Mouse (Mus musculus) heart, adult 2 months (tissue): ENCODE measurements around the gene Atg2a. TPM values are rescaled to one million over a fixed set of nuclear protein-coding genes. Genes with fewer than 3 reads are reported as not detected.
A peak's percentile ranks its signal among the peaks of the same experiment; 100 is the strongest.
"Not testable (repeated sequence)": the region's sequence is repeated elsewhere in the genome, so short reads cannot be mapped to it uniquely, and the experiment has no call there.

ENCODE experiments used
- DNase-seq, 2 experiments: peaks; one replicate each; pipeline ENCODE4 v3.0.0; 2021
- H3K27ac ChIP-seq: fragments of 200-600 bp; 2 replicates; pipeline ENCODE4 v1.8.1; 2022
- H3K27me3 ChIP-seq: fragments of 200-500 bp; 2 replicates; pipeline ENCODE4 v1.6.1; 2012; ENCODE audit warnings: mild to moderate bottlenecking, low read length, inconsistent platforms, mixed read lengths; ENCODE audit not compliant: control insufficient read depth, insufficient read depth
- H3K36me3 ChIP-seq: fragments of 200-500 bp; 2 replicates; pipeline ENCODE4 v1.6.1; 2012; ENCODE audit warnings: low read length, inconsistent platforms; ENCODE audit not compliant: control insufficient read depth, insufficient read depth
- H3K4me1 ChIP-seq: fragments of 200-500 bp; 2 replicates; pipeline ENCODE4 v1.6.1; 2011; ENCODE audit warnings: low read length; ENCODE audit not compliant: control insufficient read depth, insufficient read depth
- H3K4me3 ChIP-seq: fragments of 200-600 bp; 2 replicates; pipeline ENCODE4 v1.8.1; 2022
- H3K79me2 ChIP-seq: fragments of 200-500 bp; replicated peaks from 2 replicates; pipeline ENCODE4 v1.6.1; 2012; ENCODE audit warnings: mild to moderate bottlenecking, inconsistent platforms, low read length, moderate library complexity, mixed read lengths; ENCODE audit not compliant: control insufficient read depth, insufficient read depth
- H3K9ac ChIP-seq: fragments of 200-500 bp; 2 replicates; pipeline ENCODE4 v1.6.1; 2012; ENCODE audit warnings: low read depth, mild to moderate bottlenecking, control low read depth, inconsistent platforms, low read length, mixed read lengths
- CTCF ChIP-seq: fragments of 200-600 bp; IDR thresholded peaks from 2 replicates; pipeline ENCODE4 v1.8.1; 2022; ENCODE audit warnings: antibody characterized with exemption, mild to moderate bottlenecking, moderate library complexity
- EP300 ChIP-seq: fragments of 200-500 bp; IDR thresholded peaks from 2 replicates; pipeline ENCODE4 v1.6.1; 2011; ENCODE audit warnings: low read depth, low read length, control low read depth; ENCODE audit not compliant: insufficient read depth
- POLR2A ChIP-seq: fragments of 200-500 bp; IDR thresholded peaks from 2 replicates; pipeline ENCODE4 v1.6.1; 2011; ENCODE audit warnings: mild to moderate bottlenecking, low read depth, low read length, control low read depth; ENCODE audit not compliant: insufficient read depth
- WGBS: fragments of 180-500 bp; shearing (Covaris S2); methylation state at CpG from one replicate; pipeline ENCODE4 v1.1.7; 2018; 5-methylcytosine and 5-hydroxymethylcytosine counted together
- intact Hi-C: fragments of 180-260 bp; cut with DNase I; formaldehyde crosslinking; loops from one replicate; pipeline ENCODE4 v1.15.1; 2025
- microRNA-seq, 2 experiments: library from miRNA; unstranded; fragments of <30 nt; microRNA quantifications; one replicate each; pipeline ENCODE4 v1.2.0; 2021
- polyA plus RNA-seq: library from polyadenylated mRNA; depleted of rRNA; stranded (reverse); fragments of >200 nt; gene quantifications from 2 replicates; pipeline ENCODE4 v1.2.3, GENCODE M21; 2012; rRNA removed
- total RNA-seq, 2 experiments: library from RNA; stranded (reverse); gene quantifications; 2 replicates each; pipeline ENCODE4 v1.2.3; 2021

Atg2a gene
- total and polyA plus RNA-seq, 3 experiments = 20.5 to 26.3 (median 24.5) TPM

- Histone ChIP-seq H3K4me3 (peak within 1 kb of the TSS; percentile 77), H3K27ac (peak within 1 kb of the TSS; percentile 92), H3K4me1 (peaks cover 20% of the 10 kb centered on the region), H3K9ac (peak within 1 kb of the TSS; percentile 81), H3K79me2 (no peaks in the 10 kb centered on the region), H3K27me3 (no peaks in the 10 kb centered on the region), H3K36me3 (peaks cover 9% of the 10 kb centered on the region)
- TF ChIP-seq EP300 = no peak
- no peak for TF ChIP-seq CTCF
- intact Hi-C loops = no loop called here
- 7% methylated on average over 26 of the region's 38 CpGs for WGBS
- DNase-seq = peak; percentile 92
Observed at GRCm38 (mm10) chr19:6306137-6306551, 64.7 kb downstream of the Atg2a start, which contains the start of gene Cdc42bpg. TSS of gene Cdc42bpg (plus strand) at chr19:6306456.

- intact Hi-C loops = no loop called here
- Histone ChIP-seq H3K27ac (peak overlapping the region; percentile 92), H3K4me1 (peaks cover 17% of the 10 kb centered on the region), H3K27me3 (no peaks in the 10 kb centered on the region), H3K36me3 (peaks cover 6% of the 10 kb centered on the region), H3K79me2 (no peaks in the 10 kb centered on the region), H3K9ac (peak overlapping the region; percentile 81), H3K4me3 (peak overlapping the region; percentile 77)
- WGBS = under 1% methylated on average over 34 of the region's 34 CpGs
- TF ChIP-seq POLR2A = no peak
- peak; percentile 96 for TF ChIP-seq CTCF
- DNase-seq = peak; percentile 82 to 85
Observed at GRCm38 (mm10) chr19:6306586-6306985, 65.1 kb downstream of the Atg2a start.

- Histone ChIP-seq H3K79me2 (no peaks in the 10 kb centered on the region), H3K4me3 (no peak overlapping the region), H3K36me3 (no peaks in the 10 kb centered on the region), H3K4me1 (peaks cover 10% of the 10 kb centered on the region), H3K9ac (no peak overlapping the region), H3K27me3 (no peaks in the 10 kb centered on the region), H3K27ac (no peak overlapping the region)
- intact Hi-C loops = loop anchor here (1.0 kb wide), 1 partner anchor 23 kb away; no protein-coding TSS in a partner anchor
- 88% methylated on average over 9 of the region's 9 CpGs for WGBS
- TF ChIP-seq CTCF (no peak), POLR2A (no peak), EP300 (no peak)
- DNase-seq = no peak
Observed at GRCm38 (mm10) chr19:6307733-6308531, 66.5 kb downstream of the Atg2a start.

- Histone ChIP-seq H3K9ac (no peak overlapping the region), H3K4me1 (no peaks in the 10 kb centered on the region), H3K27ac (no peak overlapping the region), H3K79me2 (no peaks in the 10 kb centered on the region), H3K27me3 (no peaks in the 10 kb centered on the region), H3K4me3 (no peak overlapping the region), H3K36me3 (no peaks in the 10 kb centered on the region)
- no peak for DNase-seq
- TF ChIP-seq CTCF = no peak
- TF ChIP-seq EP300 = no peak
- TF ChIP-seq POLR2A = no peak
- intact Hi-C loops = no loop called here
- 94% methylated on average over 5 of the region's 5 CpGs for WGBS
Observed at GRCm38 (mm10) chr19:6310181-6310580, 68.7 kb downstream of the Atg2a start.

GRCm38 (mm10) chr19:6311783-6312182 is 70.3 kb downstream of the Atg2a start:
- WGBS = 89% methylated on average over 3 of the region's 3 CpGs
- DNase-seq, H3K79me2 ChIP-seq, H3K27ac ChIP-seq, H3K36me3 ChIP-seq, H3K9ac ChIP-seq, intact Hi-C loops, H3K27me3 ChIP-seq, H3K4me3 ChIP-seq, H3K4me1 ChIP-seq: not testable (repeated sequence)

Small RNA genes within 50 kb of the gene (microRNA-seq; reads per million reads assigned to microRNA genes)
- 19.3 to 38.7 reads per million in 2 experiments for gene Mir192
- gene Mir194-2 = 18.5 to 42.6 reads per million in 2 experiments

Other genes with a start within 250 kb of the Atg2a start
- 10 to 100 TPM; 26.4 to 26.8 TPM for gene Capn1, start 225.8 kb upstream of the Atg2a start, total RNA-seq
- gene Capn1, start 225.8 kb upstream of the Atg2a start, polyA plus RNA-seq = 21.5 and 26.2 TPM in 2 replicates
- gene Syvn1, start 195.1 kb upstream of the Atg2a start, total RNA-seq = 10 to 100 TPM; 21.3 to 24.2 TPM
- gene Syvn1, start 195.1 kb upstream of the Atg2a start, polyA plus RNA-seq = 17.1 and 23.1 TPM in 2 replicates
- gene Mrpl49, start 183.9 kb upstream of the Atg2a start, total RNA-seq = 10 to 100 TPM; 37.1 to 39.0 TPM
- gene Mrpl49, start 183.9 kb upstream of the Atg2a start, polyA plus RNA-seq = 23.5 and 33.0 TPM in 2 replicates
- gene Fau, start 183.8 kb upstream of the Atg2a start, total RNA-seq = 100 to 1,000 TPM; 550 to 636 TPM
- gene Fau, start 183.8 kb upstream of the Atg2a start, polyA plus RNA-seq = 265 and 386 TPM in 2 replicates
- gene Znhit2, start 180.5 kb upstream of the Atg2a start, total RNA-seq = 10 to 100 TPM in 1 of 2 experiments, 1 to 10 TPM in 1; 9.9 to 13.4 TPM
- gene Znhit2, start 180.5 kb upstream of the Atg2a start, polyA plus RNA-seq = 12.3 and 14.4 TPM in 2 replicates
- gene Tm7sf2, start 173.3 kb upstream of the Atg2a start, total RNA-seq = 1 to 10 TPM; 2.7 to 3.7 TPM
- gene Tm7sf2, start 173.3 kb upstream of the Atg2a start, polyA plus RNA-seq = 9.3 and 11.9 TPM in 2 replicates
- gene Vps51, start 164.4 kb upstream of the Atg2a start, total RNA-seq = 10 to 100 TPM; 19.1 to 22.0 TPM
- 35.1 and 39.0 TPM in 2 replicates for gene Vps51, start 164.4 kb upstream of the Atg2a start, polyA plus RNA-seq
- not detected for gene Tmem262, start 161.6 kb upstream of the Atg2a start, total RNA-seq
- gene Tmem262, start 161.6 kb upstream of the Atg2a start, polyA plus RNA-seq = not detected in 2 replicates
- gene Gm28374, start 159.4 kb upstream of the Atg2a start, total RNA-seq = not detected
- not detected in 2 replicates for gene Gm28374, start 159.4 kb upstream of the Atg2a start, polyA plus RNA-seq
- 10 to 100 TPM; 13.8 to 15.6 TPM for gene Zfpl1, start 156.7 kb upstream of the Atg2a start, total RNA-seq
- 47.5 and 50.7 TPM in 2 replicates for gene Zfpl1, start 156.7 kb upstream of the Atg2a start, polyA plus RNA-seq
- not detected for gene Cdca5, start 156.7 kb upstream of the Atg2a start, total RNA-seq
- 0.09 and 0.27 TPM in 2 replicates for gene Cdca5, start 156.7 kb upstream of the Atg2a start, polyA plus RNA-seq
- gene AC131692.1, start 147.2 kb upstream of the Atg2a start, total RNA-seq = not detected
- not detected in 2 replicates for gene AC131692.1, start 147.2 kb upstream of the Atg2a start, polyA plus RNA-seq
- gene Naaladl1, start 135.9 kb upstream of the Atg2a start, total RNA-seq = not detected
- gene Naaladl1, start 135.9 kb upstream of the Atg2a start, polyA plus RNA-seq = not detected in 2 replicates
- 10 to 100 TPM in 1 of 2 experiments, 1 to 10 TPM in 1; 8.7 to 10.3 TPM for gene Sac3d1, start 123.0 kb upstream of the Atg2a start, total RNA-seq
- 13.1 and 15.4 TPM in 2 replicates for gene Sac3d1, start 123.0 kb upstream of the Atg2a start, polyA plus RNA-seq
- 10 to 100 TPM; 14.1 to 16.6 TPM for gene Snx15, start 113.4 kb upstream of the Atg2a start, total RNA-seq
- 22.0 and 29.5 TPM in 2 replicates for gene Snx15, start 113.4 kb upstream of the Atg2a start, polyA plus RNA-seq
- 1 to 10 TPM in 1 of 2 experiments, under 1 TPM in 1; 0.98 to 1.6 TPM for gene Batf2, start 100.7 kb upstream of the Atg2a start, total RNA-seq
- gene Batf2, start 100.7 kb upstream of the Atg2a start, polyA plus RNA-seq = 2.3 and 3.2 TPM in 2 replicates
- gene Arl2, start 100.1 kb upstream of the Atg2a start, total RNA-seq = 10 to 100 TPM; 62.1 to 72.9 TPM
- gene Arl2, start 100.1 kb upstream of the Atg2a start, polyA plus RNA-seq = 153 and 155 TPM in 2 replicates
- not detected for gene Majin, start 57.3 kb upstream of the Atg2a start, total RNA-seq
- 0.20 and 0.23 TPM in 2 replicates for gene Majin, start 57.3 kb upstream of the Atg2a start, polyA plus RNA-seq
- gene Gpha2, start 15.3 kb upstream of the Atg2a start, total RNA-seq = not detected
- 0.27 TPM in 1 of 2 replicates, not detected in the other for gene Gpha2, start 15.3 kb upstream of the Atg2a start, polyA plus RNA-seq
- 10 to 100 TPM; 34.8 to 35.1 TPM for gene Ppp2r5b, start 5.8 kb upstream of the Atg2a start, total RNA-seq
- 36.8 and 40.6 TPM in 2 replicates for gene Ppp2r5b, start 5.8 kb upstream of the Atg2a start, polyA plus RNA-seq
- 100 to 1,000 TPM in 1 of 2 experiments, 10 to 100 TPM in 1; 98.0 to 120 TPM for gene Ehd1, start 35.1 kb downstream of the Atg2a start, total RNA-seq
- 111 and 142 TPM in 2 replicates for gene Ehd1, start 35.1 kb downstream of the Atg2a start, polyA plus RNA-seq
- 10 to 100 TPM; 11.7 to 13.9 TPM for gene Cdc42bpg, start 64.8 kb downstream of the Atg2a start, total RNA-seq
- gene Cdc42bpg, start 64.8 kb downstream of the Atg2a start, polyA plus RNA-seq = 7.0 and 7.7 TPM in 2 replicates
- gene Men1, start 93.3 kb downstream of the Atg2a start, total RNA-seq = 10 to 100 TPM; 13.9 to 14.0 TPM
- 19.4 and 19.6 TPM in 2 replicates for gene Men1, start 93.3 kb downstream of the Atg2a start, polyA plus RNA-seq
- 10 to 100 TPM; 36.1 to 38.4 TPM for gene Map4k2, start 99.5 kb downstream of the Atg2a start, total RNA-seq
- gene Map4k2, start 99.5 kb downstream of the Atg2a start, polyA plus RNA-seq = 88.9 and 107 TPM in 2 replicates
- 100 to 1,000 TPM in 1 of 2 experiments, 10 to 100 TPM in 1; 93.0 to 103 TPM for gene Sf1, start 122.0 kb downstream of the Atg2a start, total RNA-seq
- gene Sf1, start 122.0 kb downstream of the Atg2a start, polyA plus RNA-seq = 51.7 and 58.5 TPM in 2 replicates
- 1,000 to 10,000 TPM; 1,101 to 1,298 TPM for gene Pygm, start 142.7 kb downstream of the Atg2a start, total RNA-seq
- gene Pygm, start 142.7 kb downstream of the Atg2a start, polyA plus RNA-seq = 1,120 and 1,632 TPM in 2 replicates
- 10 to 100 TPM; 43.3 to 48.0 TPM for gene Rasgrp2, start 157.7 kb downstream of the Atg2a start, total RNA-seq
- gene Rasgrp2, start 157.7 kb downstream of the Atg2a start, polyA plus RNA-seq = 90.1 and 97.2 TPM in 2 replicates
- 1 to 10 TPM; 4.5 to 5.2 TPM for gene Nrxn2, start 177.1 kb downstream of the Atg2a start, total RNA-seq
- gene Nrxn2, start 177.1 kb downstream of the Atg2a start, polyA plus RNA-seq = 3.4 TPM in 2 replicates